Mouse (Mus musculus) left cerebral cortex, adult 11 months (tissue): Measurements from ENCODE around the gene Akt2.

Experiments used
- DNase-seq: peaks from one replicate; pipeline ENCODE4 v3.0.0; 2022; ENCODE audit warnings: low spot score

Gene Akt2

DNA sequence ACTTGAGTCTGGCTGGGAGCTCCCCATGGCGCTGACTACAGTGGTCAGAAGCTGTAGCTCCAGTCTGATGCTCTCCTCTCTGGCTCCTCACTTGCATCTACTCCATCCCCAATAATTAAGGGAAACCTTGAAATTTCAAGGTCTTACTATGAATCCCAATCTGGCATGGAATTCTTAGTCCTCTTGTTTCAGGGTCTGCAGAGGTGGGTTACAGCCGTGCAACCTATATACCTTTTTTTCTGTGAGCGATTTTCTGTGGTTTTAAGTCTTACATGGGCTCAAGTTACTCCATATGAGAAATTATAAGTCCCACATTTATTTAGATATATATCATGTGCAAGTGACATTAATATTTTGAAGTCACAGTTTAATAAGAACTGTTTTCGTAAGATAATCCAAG, 1.3 kb upstream of the Akt2 start:
- no peak for DNase-seq

DNA sequence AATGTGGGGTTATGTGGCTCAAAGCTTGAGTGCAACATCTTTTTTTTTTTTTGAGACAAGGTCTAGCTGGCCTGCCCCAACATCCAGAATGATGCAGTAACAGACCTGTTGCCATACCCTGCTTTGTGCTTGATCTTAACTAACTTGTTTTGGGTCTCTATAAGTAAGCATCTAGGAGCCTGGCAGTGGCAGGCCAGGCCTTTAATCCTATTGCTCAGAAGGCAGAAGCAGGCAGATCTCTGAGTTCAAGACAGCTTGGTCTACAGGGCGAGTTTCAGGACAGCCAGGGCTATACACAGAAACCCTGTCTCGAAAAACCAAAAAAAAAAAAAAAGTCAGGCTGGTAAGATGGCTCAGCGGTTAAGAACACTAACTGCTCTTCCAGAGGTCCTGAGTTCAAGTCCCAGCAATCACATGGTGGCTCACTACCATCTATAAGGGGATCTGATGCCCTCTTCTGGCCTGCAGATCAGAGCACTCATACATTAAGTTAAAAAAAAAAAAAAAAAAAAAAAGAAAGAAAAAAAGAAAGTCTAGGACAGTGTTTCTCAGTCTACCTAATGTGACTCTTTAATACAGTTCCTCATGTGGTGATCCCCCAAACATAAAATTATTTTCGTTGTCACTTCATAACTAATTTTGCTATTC, 662 bp upstream of the Akt2 start:
- DNase-seq: no peak

DNA sequence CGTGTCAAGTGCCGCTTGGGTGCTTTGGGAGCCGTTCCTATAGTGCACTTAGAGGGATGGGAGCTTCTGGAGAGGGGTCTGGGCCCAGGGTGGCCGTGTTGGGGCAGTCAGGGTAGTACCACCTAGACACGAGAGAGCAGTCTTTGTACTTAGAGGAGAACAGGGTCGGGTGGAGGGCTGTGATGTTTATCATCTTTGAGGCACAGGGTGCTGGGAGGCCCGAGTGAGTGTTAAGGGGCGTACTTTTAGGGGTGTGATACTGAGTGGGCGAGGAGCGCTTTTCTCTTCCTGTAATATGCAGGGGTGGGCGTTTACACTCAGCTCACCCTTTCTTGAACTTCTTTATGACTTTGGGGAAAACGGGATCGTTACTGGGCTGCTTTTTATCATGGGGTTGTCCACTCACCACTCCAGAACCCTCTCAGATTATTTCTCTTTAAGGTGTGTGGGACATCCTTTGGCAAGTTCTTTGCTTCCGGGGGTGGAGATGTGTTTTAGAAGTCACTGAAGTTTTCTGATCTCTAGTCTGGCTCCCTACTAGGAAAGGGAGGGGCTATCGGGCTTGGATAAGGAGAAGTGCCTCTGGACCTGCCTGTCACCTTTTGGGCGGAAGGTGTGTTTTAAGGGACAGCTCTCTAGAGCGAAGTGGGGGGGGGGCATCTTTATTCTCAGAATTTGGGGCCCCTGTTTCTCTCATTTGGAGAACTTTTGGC, 1.0 kb downstream of the Akt2 start:
- no peak for DNase-seq

DNA sequence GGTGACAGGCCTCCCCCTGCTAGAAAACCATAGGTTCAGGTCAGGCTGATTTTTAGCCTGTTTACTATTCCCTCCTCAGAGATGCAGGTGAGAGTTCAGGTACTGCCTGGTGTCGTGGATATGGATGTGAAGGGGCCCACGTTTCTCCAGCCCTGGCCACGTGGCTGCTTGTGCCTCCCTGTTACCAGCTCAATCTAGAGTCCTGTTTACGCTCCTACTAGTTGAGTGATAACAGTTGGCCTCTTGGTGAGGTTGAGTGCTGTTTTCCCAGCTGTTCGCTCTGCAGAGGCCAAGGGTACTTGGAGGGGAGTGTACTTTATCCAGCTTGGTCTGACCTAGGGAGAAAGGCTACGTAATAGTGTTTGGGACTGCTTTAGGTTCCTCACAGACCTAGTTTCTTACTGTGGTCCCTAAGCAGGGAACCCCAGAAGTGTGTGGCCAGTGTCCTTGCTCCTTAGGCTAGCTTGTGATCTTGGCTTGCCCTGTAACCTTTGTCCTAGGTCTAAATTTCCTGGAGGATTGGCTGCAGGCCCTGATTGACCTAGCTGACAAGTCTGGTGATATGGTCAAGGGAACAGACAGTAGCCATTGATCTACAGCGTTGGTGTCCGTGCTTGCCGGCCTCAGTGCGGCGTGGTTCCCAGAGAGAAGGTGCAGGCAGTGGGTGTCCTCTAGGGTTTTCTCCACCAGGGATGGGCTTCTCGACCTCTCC, 1.7 kb downstream of the Akt2 start:
- DNase-seq: no peak

DNA sequence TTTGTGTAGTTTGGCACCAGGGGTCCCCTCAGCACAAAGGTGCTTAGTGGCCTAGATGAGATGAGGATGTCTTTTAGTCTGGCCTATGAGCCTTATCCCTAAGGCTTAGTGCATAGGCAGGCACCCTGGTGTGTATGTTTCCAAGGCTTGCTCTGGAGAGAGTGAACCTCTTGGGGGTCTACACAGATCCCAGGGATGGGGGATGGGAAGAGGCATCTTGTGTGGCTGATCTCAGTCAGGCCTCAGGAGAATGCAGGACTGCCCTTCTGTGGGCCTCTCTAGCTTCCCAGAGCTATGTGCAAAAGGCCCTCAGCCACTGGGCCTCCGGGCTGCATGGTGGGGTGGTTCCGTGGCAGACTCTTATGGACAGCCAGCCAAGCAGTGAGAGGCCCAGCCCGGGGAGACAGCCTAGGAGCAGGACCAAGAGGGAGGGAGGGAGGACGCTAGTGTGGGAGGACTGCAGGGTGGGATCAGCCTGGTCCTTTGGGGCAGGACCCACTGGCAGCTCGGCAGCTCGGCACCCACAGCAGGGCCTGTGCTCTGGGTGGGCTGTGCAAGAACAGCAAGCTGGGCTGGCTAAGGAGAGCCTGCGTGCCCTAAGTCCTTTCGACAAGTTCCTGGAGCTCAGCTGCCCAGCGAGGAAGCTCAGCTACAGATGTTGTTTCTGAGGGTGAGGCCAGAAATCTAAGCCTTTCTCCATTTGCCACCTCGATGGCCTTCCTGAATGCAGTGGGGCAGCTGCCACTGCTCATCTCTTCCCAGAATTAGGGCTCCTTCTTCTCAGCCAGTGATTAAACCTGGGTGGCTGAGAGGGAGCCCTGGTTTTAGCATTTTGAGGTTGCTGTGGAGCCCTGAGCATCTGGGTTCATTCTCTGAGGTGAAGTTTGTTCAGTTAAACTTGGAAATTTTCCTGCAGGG, 5.5 kb downstream of the Akt2 start:
- no peak for DNase-seq

DNA sequence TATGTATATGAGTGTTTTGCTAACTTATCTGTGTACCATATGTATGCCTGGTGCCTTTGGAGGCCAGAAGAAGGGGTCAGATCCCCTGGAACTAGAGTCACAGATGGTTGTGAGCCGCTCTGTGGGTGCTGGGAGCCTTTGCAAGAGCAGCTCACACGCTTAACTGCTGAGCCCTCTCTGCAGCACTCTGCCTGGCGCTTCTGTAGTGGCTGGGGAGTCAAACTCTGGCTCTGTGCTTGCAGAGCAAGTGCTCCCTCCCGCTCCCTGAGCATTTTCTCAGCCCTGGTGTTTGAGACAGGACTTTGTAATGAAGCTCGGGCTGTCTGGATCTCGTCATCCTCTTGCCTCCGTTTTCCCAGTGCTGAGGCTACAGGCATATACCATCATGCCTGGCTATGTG, 6.7 kb downstream of the Akt2 start:
- DNase-seq: no peak

DNA sequence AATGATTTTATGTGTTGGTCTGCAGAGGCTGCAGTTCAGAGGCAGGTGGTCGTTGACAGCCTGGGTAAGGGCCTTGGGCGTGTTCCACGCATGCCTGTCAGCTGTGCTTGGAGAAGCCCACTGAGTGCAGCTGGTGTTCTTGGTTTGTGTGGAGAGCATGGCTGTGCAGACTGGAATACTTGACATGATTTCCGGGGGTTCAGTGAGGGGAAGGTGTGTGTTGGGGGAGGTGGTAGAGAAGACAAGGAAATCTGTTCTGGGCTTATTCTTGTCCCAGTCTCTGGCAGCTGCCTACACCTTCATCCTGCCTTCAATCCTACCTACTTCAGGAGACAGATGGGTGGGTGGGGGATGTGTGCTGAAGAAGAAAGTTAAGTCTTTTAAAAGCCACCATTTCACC, 10.3 kb downstream of the Akt2 start:
- peak; percentile 75 for DNase-seq

DNA sequence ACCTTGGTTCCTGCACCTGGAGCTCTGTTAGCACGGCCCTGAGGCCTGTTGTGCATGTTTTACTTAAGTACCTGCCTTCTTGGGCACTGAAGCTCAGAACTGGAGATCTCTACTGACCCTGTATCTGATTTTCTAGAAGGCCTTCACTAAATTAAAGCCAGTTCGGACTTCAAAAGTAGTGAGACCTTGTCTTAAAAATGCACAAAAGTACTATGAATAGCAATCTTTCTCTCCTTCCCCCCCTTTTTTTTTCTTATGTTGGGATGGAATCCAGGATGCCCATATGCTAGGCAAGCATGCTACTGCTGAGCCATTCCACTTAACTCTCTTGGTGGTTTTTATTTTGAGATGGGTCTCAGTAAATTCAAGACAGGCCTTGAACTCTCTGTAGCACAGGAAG, 10.8 kb downstream of the Akt2 start:
- no peak for DNase-seq

DNA sequence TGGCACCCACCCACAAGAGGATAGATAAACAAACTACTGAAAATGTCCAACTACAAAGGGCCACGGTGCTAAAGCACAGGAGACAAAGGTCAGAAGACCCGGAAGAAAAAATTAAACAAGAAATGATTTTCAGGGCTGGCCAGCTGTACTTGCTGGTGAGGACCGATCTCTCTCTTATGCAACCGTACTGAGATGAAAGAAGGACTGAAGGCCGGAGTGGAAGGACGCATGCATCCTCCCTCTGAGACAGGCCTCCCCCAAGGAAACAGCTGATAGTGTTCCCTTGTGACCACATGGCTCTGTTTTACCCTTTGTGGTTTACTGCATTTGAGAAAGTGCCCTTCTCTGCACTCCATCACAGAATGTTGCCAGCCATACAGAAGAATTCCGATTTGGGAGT, 11.5 kb downstream of the Akt2 start:
- DNase-seq: no peak

DNA sequence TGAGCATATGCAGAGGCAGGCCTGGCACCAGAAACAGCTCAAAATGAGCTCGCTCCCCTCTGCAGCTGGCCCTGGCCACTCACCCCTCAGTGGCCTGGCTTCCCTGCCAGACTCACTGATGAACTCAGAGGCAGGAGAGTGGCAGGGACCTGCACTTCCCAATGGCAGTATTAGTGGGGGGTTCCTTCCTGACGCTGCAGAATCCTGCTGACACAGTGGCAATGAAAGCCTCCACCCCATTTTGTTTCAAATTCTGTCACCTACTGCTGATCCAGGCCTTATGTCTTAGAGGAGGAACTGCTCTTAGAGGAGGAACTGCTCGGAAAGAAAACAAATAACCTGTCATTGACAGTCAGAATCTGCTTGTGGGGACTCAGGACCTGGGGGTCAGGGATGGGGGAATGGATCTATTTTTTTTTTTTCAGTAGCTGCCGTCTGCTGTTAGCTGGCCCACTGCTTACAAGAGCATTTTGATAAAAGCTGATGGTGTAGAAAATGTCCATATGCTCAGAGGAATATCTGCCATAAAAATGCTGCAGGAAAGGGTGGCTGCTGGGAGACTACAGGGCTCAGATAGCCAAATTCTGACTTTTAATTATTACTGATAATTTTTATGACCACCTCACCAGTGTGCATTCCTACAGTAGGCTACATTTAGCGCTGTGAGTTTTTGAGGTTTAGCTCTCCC, 13.5 kb downstream of the Akt2 start:
- no peak for DNase-seq

DNA sequence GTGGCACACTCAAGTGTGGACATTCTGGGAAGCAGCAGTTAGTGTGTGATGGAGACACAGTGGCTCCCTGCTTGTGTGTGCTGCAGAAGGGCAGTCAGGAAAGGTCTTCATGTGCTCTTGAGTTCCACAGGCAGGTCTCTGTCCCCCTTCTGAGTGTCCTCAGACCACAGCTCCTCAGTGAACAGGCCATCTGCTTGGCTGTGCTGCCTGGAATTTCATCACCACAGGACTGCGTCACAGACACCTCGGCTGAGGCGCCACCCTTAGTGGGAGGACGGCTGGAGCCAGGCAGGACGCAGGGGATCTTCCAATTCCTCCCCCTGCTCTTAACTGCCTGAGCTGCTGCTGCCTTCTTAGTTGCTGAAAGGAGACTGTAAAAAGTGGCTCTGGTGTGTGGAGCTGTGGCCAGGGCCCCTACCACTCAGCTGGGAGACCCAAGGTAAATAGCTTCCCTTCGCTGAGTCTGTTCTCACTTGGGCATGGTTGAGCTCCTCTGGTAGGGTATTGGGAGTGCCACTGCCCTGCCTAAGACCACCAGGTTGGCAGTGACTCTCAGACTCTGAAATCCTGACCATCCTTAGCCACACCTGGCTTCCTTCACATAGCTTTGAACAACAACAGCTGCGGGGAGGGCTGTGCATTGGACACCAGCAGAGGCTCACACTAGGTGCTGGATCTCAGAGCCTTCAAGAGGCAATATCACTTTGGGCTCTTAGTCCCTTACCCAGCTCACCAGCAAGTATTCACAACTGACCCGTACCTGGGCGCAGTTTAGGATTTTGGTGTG, 14.3 kb downstream of the Akt2 start:
- no peak for DNase-seq

DNA sequence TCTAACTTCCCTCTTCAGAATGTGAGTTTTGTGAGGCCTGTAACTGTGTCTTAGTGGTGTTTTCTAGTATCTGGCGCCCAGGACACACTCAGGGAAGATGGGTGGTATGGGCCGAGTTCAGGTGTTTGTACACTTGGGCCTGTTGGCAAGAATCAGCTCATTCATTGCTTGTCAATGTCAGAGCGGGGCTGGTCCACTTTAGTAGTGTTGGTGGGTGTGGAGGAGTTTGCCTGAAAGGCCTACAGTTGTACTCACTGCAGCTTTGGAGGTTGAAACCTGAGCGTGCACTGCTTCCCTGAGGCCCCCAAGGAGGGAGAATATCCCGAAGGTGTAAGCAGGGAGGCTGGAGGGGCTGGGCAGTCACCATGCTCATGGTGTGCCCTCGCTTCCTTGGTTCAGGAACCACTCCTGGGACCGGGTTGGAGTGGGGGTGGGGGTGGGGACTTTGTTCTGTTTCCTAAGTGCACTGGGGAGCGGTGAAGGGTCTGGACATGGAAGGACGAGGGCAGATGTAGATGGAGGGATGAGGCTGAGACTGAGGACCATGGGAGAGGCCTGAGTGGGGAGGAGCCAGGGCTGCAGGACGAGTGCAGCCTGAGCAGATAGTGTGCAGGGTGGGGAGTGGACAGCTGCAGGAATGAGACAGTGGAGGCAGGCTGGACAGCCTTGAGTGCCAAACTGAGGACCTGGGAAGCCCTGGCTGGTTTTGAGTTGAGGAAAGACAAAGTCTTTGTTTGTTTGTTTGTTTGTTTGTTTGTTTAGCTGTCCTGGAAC, 15.3 kb downstream of the Akt2 start:
- DNase-seq: no peak

DNA sequence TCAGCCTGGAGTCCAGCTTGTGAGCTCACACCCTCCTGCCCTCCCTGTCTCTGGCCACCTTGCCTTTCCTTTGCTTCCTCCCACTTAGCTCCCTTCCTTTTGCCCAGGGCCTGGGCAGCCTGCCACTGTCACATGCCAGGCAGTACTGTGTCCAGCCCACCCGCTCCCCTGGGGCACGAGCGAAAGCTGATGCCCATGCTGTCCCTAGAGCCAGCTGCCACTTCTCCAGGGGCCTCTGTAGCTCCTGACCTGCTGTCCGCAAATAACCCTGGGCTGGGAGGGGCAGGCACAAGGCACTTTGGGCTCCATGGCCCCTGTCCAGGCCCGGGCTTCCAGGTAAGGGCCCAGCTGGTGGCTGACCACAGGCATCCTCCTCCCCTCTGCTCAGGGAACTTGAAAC, 16.2 kb downstream of the Akt2 start:
- no peak for DNase-seq

DNA sequence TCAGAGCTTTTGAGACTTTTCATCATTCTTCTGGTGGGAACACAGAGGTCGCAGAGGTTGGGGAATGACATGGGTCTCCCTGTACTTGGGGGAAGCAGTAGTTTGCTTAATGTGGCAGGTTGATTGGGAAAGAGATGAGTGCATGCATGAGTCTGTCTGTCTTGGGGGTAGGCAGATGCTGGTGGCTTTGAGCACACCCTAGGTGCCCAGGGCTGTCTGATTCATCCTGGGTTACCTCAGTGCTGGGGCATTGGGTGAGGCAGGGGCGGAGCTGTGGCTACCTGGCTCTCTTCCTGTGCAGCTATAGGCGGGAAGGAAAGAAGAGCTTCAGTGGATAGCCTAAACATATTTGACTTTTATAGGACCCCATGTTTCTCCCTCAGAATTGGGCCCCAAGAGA, 16.8 kb downstream of the Akt2 start:
- DNase-seq: no peak

DNA sequence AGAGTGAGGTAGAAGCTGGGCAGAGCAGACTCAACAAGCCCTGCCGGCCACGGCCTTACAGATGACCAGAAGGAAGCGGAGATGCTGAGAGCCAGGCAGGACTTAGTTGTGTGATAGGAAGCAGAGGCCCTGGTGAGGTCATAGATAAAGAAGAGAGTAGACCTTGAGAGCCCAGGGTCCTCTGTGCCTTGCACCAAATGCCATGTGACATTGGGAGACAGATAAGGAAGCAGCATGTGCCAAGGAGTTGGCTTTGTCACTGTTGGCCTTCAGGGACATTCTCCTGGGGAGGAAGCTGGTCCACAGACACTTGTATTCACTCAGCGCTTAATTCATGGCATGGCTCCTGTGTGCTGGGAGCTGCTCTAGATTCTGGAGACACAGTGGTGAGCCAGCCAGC, 17.9 kb downstream of the Akt2 start:
- no peak for DNase-seq

DNA sequence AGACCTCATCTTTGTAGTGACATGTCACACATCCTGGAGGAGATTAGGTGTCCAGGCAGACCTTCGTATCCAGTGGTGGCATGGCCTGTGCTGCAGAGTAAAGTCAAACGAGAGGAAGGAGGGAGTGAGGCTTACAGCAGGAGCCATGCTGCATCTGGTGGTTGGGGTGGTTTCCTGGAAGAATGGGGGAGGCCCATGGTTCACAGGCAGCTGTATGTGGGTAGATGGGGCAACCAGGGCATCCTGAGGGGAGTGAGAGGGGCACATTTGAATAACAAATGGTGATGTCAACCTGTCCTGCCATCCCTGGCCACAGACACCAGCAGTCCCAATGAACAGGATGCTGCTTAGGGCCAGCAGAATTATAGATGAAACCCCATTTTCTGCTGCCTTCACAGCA, 18.3 kb downstream of the Akt2 start:
- DNase-seq: no peak

DNA sequence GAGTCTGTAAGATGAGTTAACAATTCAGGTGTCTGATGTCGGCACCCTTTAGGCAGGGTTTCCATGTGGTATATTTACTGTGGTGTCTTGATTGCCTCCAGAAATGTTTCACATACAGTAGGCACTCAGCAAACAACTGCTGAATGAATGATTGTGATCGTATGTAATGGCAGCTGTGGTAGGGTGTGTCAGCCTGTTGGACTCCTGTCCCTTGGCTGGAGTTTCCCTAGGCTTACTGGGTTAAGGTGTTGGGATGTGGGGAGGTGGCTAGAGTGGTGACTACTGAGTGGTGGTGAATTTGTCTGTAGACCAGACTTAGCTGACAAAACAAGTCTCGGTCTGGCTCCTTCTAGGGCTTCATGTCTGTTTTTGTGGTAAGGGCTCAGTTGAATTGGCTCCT, 19.0 kb downstream of the Akt2 start:
- DNase-seq: no peak

DNA sequence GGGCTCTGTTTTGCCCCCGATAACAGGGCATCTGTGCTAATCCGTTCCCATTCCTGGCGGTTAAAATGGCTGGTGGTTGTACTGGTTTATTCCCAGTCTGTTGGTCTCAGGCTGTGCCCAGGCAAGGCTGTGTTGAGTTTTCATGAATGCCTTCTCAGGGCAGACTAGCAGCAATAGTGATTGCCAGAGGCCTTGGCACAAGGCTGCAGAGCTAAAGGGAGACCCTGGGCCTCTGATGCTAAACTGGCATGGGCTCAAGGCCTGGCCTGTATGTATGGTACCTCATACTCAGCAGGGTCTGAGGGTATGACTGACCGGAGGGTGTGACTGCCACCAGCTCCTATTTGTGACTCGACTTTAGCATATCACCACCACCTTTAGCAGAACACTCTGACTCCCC, 19.5 kb downstream of the Akt2 start:
- DNase-seq: no peak

DNA sequence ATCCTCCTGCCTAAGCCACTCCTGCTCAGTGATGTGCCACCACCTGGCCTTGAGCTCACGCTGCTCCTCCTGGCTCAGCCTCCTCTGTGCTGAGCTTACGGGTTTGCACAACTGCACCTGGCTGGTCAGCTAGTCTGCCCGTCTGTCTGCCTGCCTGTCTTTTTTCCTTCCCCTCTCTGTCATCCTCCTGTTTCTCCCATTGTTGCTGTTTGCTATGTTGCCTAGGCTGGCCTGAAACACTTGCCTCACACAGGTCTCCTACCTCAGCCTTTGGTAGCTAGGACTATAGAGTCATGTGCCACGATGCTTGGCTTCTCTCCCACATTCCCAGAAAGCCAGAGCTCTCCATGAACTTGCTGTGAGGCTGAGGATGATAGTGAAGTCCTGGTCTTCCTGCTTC, 21.6 kb downstream of the Akt2 start:
- no peak for DNase-seq
